Mouse (Mus musculus) embryonic fibroblast, embryonic 13.5 days (primary cell): Measurements from ENCODE around the gene Gpat2. TPM values are rescaled to one million over a fixed set of nuclear protein-coding genes. Genes with fewer than 3 reads are reported as not detected.

Source experiments
- H3K27ac ChIP-seq: 2 replicates; pipeline ENCODE4 v1.5.1; 2012; ENCODE audit warnings: low read length, control low read depth, inconsistent platforms; ENCODE audit not compliant: insufficient read depth
- H3K4me1 ChIP-seq: 2 replicates; pipeline ENCODE4 v1.6.1; 2011; ENCODE audit warnings: low read length; ENCODE audit not compliant: control insufficient read depth, insufficient read depth
- H3K4me3 ChIP-seq: 2 replicates; pipeline ENCODE4 v1.5.1; 2011; ENCODE audit warnings: mild to moderate bottlenecking, control low read depth, low read length; ENCODE audit not compliant: insufficient read depth
- CTCF ChIP-seq: IDR thresholded peaks from 2 replicates; pipeline ENCODE4 v1.5.1; 2011; ENCODE audit warnings: mild to moderate bottlenecking, control low read depth, low read length, moderate library complexity, borderline replicate concordance; ENCODE audit not compliant: insufficient read depth
- POLR2A ChIP-seq: IDR thresholded peaks from 2 replicates; pipeline ENCODE4 v1.6.1; 2011; ENCODE audit warnings: low read depth, mild to moderate bottlenecking, control low read depth, low read length, moderate library complexity
- polyA plus RNA-seq: library from polyadenylated mRNA; stranded (reverse); fragments of >200 nt; gene quantifications from 2 replicates; pipeline ENCODE4 v1.2.4, GENCODE M21; 2011; ENCODE audit warnings: low read depth; ENCODE audit not compliant: missing spikeins, insufficient read length

Gene Gpat2
- not detected in 2 replicates for polyA plus RNA-seq

DNA sequence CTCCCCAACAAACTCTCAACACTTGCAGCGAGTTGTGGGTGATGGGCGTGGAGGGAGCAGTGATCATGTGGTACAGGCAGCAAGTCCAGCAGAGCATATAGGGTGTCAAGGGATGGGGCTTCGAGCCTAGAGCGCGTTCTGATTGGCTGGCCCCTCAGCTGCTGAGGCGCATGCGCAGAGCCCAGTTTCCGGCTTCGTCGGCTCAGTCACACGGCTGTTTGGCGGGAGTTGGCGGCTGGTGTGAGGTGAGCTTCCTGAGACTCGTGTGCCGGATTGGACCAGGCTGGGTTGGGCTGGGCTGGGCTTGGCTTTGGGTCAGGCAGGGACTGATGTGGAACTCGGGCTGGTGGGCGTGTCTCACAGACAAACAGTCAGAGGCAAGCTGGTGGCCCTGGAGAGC is at the start of gene Gpat2:
Gpat2 (plus strand) TSS at position 223 of the 400 bp plus-strand sequence.
- H3K4me1 ChIP-seq, result no peaks in the 10 kb centered on the region
- TF ChIP-seq CTCF (no peak), POLR2A (no peak)
- H3K27ac ChIP-seq, result no peak within 1 kb of the TSS

DNA sequence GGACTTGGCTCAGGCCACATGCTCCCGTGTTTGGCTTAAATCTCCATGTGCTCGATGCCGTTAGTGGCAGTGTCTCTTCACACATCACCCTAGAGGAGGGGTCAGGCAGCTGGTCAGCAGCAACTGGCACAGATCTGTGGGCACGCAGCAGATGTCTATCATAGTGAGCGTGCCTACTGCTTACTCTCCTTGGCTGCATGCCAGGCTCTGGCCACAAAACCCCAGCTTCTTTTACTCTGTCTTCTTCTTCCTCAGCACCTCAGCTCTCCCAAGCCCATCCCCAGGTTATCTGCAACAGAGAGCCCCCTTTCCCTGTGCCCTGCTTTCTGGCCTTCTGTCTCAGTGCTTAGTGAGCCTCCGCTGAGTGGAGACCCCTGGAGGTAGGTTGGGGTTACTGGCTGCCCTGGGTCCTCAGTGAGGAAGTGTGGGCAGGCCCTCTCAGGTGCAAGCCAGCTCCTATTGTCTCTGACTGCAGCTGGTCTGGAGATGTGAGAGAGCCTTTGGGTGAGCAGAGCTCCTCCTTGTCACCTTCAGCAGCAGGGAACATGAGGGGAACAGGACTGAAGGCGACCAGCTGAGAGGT is 49.1 kb upstream of the Gpat2 start:
- Histone ChIP-seq H3K4me1 (no peaks in the 10 kb centered on the region), H3K27ac (no peak overlapping the region), H3K4me3 (no peak overlapping the region)
- TF ChIP-seq CTCF (no peak), POLR2A (no peak)

More for the DNA sequence above, at the start of gene Gpat2:
- H3K4me3 ChIP-seq, result no peak within 1 kb of the TSS

DNA sequence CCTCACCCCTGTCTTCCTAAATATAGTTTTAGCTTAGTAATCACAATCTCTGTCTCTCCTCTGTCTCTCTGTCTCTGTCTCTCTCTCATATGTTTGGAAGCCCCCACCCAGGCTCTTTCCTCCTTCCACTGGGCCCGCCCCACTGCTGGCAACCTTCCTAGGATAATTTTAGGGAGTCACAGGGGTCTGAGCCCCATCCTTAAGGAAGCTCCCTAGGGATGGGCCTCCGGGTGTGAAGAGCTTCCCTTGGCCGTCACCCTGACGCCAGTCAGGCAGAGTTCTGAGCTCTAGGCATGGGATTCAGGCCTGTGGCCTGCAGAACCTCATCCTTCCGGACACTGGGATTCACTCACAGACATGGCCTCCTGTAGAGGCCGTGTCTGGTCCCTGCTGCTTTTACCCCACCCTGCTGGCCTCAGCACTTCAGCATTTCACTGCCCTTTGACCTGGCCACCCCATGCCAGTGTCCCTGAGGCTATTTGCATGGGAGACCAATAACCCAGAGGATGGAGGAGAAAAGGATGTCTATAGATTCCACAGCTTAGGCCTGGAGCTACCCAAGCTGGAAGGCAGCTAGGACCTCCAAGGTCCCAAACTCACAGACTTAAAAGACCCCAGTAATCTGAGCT is 48.5 kb upstream of the Gpat2 start:
- Histone ChIP-seq H3K27ac (no peak overlapping the region), H3K4me1 (no peaks in the 10 kb centered on the region), H3K4me3 (no peak overlapping the region)
- TF ChIP-seq POLR2A (no peak), CTCF (no peak)

DNA sequence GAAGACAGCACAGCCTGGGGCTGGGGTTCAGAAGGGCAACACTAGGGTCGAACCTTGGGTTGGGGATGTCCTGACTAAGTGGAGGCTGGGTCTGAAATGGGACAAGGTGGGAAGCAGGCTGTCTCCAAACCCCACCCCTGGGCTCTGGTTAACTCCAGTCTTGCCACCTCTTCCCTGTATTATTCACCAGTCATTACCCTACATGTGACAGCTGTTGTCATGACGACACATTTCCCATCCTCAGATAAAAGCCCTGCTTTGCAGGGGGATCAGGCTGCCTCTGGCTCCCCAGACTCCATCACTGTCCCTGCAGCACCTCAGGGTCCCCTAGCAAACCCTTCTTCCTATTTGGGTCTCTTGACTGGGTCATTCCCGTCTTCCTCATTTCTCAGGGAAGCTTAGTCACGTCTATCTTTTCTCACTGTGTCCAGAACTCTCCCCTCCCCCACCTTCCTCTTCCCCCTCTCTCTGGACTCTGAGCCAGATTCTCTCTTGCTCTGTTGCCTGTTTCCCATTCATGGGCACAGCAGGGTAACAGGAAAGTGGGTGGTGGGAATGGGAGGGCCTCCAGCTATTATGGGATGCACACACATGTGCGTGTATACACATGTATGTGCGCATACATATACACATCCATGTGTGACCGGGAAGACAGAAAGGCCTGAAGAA is 46.9 kb upstream of the Gpat2 start:
- H3K4me1 ChIP-seq, result no peaks in the 10 kb centered on the region
- H3K27ac ChIP-seq, result no peak overlapping the region
- H3K4me3 ChIP-seq, result no peak overlapping the region
- TF ChIP-seq POLR2A (no peak), CTCF (no peak)

DNA sequence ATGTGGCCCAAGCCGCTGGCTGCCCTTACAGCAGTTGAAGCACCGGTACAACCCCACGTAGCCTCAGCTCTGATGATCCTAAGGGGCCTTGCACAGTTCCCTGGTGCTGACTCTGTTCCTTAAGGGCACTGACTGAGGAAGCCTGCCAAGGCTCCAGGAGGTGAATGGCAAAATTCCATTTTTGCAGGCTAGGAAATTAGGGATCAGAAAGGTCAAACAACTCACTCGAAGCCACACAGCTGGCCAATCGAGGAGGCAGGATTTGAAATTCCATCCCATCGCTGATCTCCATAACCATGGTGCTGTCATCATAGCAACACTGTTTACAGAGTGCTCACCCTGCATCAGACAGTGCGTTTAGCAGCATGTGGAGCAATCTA is 46.4 kb upstream of the Gpat2 start:
- no peak for TF ChIP-seq CTCF
- no peak for TF ChIP-seq POLR2A
- no peak overlapping the region for H3K27ac ChIP-seq
- H3K4me1 ChIP-seq, result no peaks in the 10 kb centered on the region
- H3K4me3 ChIP-seq, result no peak overlapping the region

DNA sequence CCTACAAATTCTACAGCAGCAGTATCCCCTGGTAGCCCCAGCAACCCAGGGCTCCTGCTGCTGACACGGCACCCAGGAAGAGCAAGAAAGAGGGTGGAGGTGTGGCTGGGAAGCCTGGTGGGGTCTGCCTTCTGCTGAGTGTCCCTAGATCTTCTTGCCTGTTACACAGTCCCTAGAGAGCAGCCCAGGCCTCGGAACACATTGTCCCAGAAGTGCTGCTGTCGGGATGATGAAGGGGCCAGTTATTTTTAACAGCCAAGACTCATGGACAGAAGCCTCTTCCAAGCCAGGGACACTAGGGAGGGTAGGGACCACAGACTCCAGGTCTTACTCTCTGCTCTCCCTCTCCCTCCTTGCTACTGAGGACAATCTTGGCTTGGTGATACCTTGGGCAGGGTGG is 45.7 kb upstream of the Gpat2 start:
- no peak overlapping the region for H3K4me3 ChIP-seq
- no peak overlapping the region for H3K27ac ChIP-seq
- H3K4me1 ChIP-seq, result no peaks in the 10 kb centered on the region
- no peak for TF ChIP-seq POLR2A

DNA sequence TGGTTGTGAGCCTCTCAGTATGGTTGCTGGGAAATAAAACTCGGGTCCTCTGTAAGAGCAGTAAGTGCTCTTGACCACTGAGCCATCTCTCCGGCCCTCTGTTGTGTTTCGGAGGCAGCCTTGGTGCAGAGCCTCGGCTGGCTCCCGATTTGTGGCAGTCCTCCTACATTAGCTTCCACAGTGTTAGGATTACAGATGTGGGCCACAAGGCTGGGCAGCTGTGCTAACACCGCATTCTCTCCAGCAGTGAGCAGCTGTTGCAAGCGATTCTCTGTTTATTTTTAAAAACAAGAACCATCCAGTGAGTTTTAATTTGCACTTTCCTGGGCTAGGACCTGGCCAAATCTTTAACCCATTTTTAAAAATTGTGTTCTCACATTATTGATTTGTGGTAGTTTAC is 41.1 kb upstream of the Gpat2 start:
- Histone ChIP-seq H3K4me1 (no peaks in the 10 kb centered on the region), H3K27ac (no peak overlapping the region), H3K4me3 (no peak overlapping the region)
- no peak for TF ChIP-seq POLR2A
- TF ChIP-seq CTCF, result no peak

DNA sequence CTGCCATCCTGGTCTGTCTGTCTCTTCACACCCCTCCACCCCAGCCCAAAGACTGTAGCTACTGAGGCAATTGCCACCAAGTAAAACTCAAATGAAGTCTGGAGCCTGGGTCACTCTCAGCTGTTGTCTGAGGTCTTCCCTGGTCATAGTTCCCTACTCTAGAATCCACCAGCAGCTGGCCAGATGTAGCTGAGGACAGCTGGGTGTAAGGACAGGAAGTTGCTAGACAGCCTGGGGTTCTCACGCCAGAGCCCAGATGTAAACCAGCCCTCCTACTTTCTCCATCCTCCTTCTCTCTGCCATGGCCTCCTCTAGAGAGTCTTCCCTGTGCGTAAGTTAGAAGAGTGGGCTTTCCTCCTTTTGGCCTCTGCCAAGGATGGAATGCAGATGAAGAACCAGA is 37.5 kb upstream of the Gpat2 start:
- Histone ChIP-seq H3K27ac (no peak overlapping the region), H3K4me3 (no peak overlapping the region), H3K4me1 (no peaks in the 10 kb centered on the region)
- no peak for TF ChIP-seq CTCF
- no peak for TF ChIP-seq POLR2A

DNA sequence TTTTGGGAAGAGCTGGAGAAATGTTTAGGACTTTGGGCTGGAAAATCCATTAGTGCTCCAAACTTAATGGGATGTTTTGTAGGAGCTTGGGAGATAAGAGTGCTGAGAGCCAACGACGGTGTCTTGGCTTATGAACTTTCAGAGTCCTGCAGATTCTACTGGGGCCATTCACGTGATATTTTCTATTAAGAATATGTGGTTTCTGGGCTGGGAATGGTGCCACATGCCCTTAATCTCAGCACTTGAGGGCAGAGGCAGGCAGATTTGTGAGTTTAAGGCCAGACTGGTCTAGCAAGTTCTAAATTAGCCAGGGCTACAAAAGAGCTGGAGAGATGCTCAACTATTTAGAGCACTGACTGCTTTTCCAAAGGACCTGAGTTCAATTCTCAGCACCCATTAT is 34.6 kb upstream of the Gpat2 start:
- Histone ChIP-seq H3K4me3 (no peak overlapping the region), H3K27ac (no peak overlapping the region), H3K4me1 (no peaks in the 10 kb centered on the region)
- TF ChIP-seq POLR2A (no peak), CTCF (no peak)

DNA sequence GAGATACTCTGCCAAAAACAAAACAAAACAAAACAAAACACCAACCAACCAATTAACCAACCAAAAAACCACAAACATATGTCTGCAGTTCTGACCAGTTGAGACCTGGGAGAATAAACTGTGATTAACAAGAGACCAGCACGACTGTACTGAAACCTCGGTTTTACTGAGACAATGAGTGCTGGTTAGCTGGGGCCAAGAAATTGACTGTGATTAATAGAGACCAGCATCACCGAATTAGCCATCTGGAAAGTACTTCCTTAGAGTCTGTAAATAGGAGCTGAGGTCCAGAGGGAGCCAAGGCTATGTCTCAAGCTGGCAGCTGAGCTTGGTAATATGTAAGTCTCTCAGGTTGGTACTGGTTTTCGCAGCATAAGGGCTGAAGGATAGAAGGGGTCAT is 34.2 kb upstream of the Gpat2 start:
- H3K4me1 ChIP-seq, result no peaks in the 10 kb centered on the region
- H3K4me3 ChIP-seq, result no peak overlapping the region
- no peak for TF ChIP-seq CTCF
- no peak for TF ChIP-seq POLR2A
- no peak overlapping the region for H3K27ac ChIP-seq
